Comparison of ENCODE assay signal across 22 mouse cellular contexts in the genomic region with DNA sequence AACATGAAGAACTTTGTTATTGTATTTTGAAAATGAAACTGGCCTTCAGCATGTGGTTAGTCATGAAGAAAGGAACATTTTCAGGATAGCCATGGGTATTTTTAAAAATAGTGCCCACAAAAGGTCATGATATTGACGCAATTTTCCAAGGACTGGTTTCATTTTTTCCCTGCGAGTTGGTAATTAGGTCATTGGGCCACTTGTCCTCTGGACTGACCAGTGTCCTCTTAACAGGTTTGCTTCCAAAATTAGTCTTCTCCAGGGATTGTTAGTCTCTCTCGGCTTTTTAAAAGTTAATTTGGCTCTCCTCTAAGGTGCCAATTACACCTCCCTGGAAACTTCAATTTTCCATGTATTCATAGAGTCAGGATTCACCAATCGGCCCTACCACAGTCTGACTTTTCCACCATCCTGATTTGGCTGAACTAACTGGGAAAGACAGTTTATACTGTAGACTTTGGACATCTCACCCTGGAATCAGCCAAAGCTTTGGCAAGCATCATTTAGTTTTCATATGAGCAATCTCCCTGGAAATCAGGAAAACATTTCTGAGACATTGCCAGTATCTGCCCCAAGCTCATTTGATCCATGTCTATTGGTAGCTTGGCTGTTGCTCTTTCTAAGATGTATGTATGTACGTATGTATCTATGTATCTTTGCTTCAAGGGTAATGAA.
"Had no signal": no experiment of that assay in that cellular context is flagged by ENCODE, and none has a peak within 500 bp of the region (broad histone marks: within the 10 kb centered on the region; RNA-seq: fewer than 3 reads in every experiment).

No protein-coding gene starts in this region.

- DNase-seq: kidney, postnatal 14 days; layer of hippocampus, adult 9-11 months; liver, postnatal 0 days; lung, postnatal 10 days; lung, postnatal 36 days; retina, postnatal 1 day; right cerebral cortex, postnatal 25 days; spleen, adult 18-20 months; thymus, postnatal 25 days had no signal

- H3K4me3 ChIP-seq: layer of hippocampus, adult 2 months; limb, embryonic 10.5 days; limb, embryonic 13.5 days; lung, embryonic 15.5 days; megakaryocyte, embryonic 14.5 days; midbrain, embryonic 10.5 days; midbrain, embryonic 13.5 days; myocyte; neural tube, embryonic 13.5 days; stomach, embryonic 15.5 days had no signal

- H3K4me2 ChIP-seq: limb, embryonic 13.5 days; liver, embryonic 11.5 days; lung, embryonic 15.5 days; midbrain, embryonic 13.5 days; neural tube, embryonic 13.5 days; stomach, embryonic 15.5 days had no signal

- H3K36me3 ChIP-seq: limb, embryonic 10.5 days; limb, embryonic 13.5 days; lung, embryonic 15.5 days; midbrain, embryonic 10.5 days; midbrain, embryonic 13.5 days; neural tube, embryonic 13.5 days; stomach, embryonic 15.5 days had no signal

- H3K27me3 ChIP-seq: limb, embryonic 13.5 days; lung, embryonic 15.5 days; megakaryocyte, embryonic 14.5 days; midbrain, embryonic 13.5 days; neural tube, embryonic 13.5 days; stomach, embryonic 15.5 days had no signal

- ATAC-seq: liver, postnatal 0 days; midbrain, embryonic 13.5 days; midbrain, embryonic 16.5 days had no signal

- H3K27ac ChIP-seq: layer of hippocampus, adult 2 months; limb, embryonic 10.5 days; limb, embryonic 13.5 days; liver, embryonic 14.5 days; lung, embryonic 15.5 days; midbrain, embryonic 10.5 days; midbrain, embryonic 13.5 days; neural tube, embryonic 13.5 days; stomach, embryonic 15.5 days had no signal

- H3K4me1 ChIP-seq: limb, embryonic 10.5 days; limb, embryonic 13.5 days; lung, embryonic 15.5 days; megakaryocyte, embryonic 14.5 days; midbrain, embryonic 10.5 days; midbrain, embryonic 13.5 days; neural tube, embryonic 13.5 days; stomach, embryonic 15.5 days had no signal

- H3K9ac ChIP-seq: limb, embryonic 13.5 days; liver, embryonic 14.5 days; liver, postnatal 0 days; lung, embryonic 15.5 days; midbrain, embryonic 13.5 days; neural tube, embryonic 13.5 days; stomach, embryonic 15.5 days had no signal

- H3K9me3 ChIP-seq: limb, embryonic 10.5 days; limb, embryonic 13.5 days; lung, embryonic 15.5 days; megakaryocyte, embryonic 14.5 days; midbrain, embryonic 10.5 days; midbrain, embryonic 13.5 days; neural tube, embryonic 13.5 days; stomach, embryonic 15.5 days had no signal
